In genomic region chr3:87785156-87785555, GRCm38 (mm10) we compare ENCODE assay signal across 20 mouse cellular contexts. TPM values are rescaled to one million over a fixed set of nuclear protein-coding genes. Genes with fewer than 3 reads are reported as not detected.
"Had no signal": no experiment of that assay in that cellular context is flagged by ENCODE, and none has a peak within 500 bp of the region (broad histone marks: within the 10 kb centered on the region; RNA-seq: fewer than 3 reads in every experiment).

No protein-coding gene starts in this region.

- H3K36me3 ChIP-seq: limb, embryonic 10.5 days; limb, embryonic 13.5 days; liver, embryonic 12.5 days; liver, embryonic 15.5 days; midbrain, embryonic 10.5 days; midbrain, embryonic 13.5 days; neural tube, embryonic 12.5 days; stomach, embryonic 15.5 days had no signal

- DNase-seq: kidney, adult 2 months; kidney, postnatal 10 days; kidney, postnatal 36 days; liver; lung, adult 18-20 months; retina, postnatal 1 day; right cerebral cortex, postnatal 25 days; spleen, adult 18-20 months; thymus, postnatal 25 days had no signal

- H3K9ac ChIP-seq: limb, embryonic 13.5 days; liver, embryonic 12.5 days; liver, embryonic 15.5 days; midbrain, embryonic 13.5 days; neural tube, embryonic 12.5 days; stomach, embryonic 15.5 days had no signal

- H3K9me3 ChIP-seq: limb, embryonic 10.5 days; limb, embryonic 13.5 days; liver, embryonic 12.5 days; liver, embryonic 15.5 days; megakaryocyte, embryonic 14.5 days; midbrain, embryonic 10.5 days; midbrain, embryonic 13.5 days; neural tube, embryonic 12.5 days; stomach, embryonic 15.5 days had no signal

- H3K4me2 ChIP-seq: limb, embryonic 13.5 days; liver, embryonic 12.5 days; liver, embryonic 15.5 days; midbrain, embryonic 13.5 days; neural tube, embryonic 12.5 days; stomach, embryonic 15.5 days had no signal

- H3K27ac ChIP-seq: limb, embryonic 10.5 days; limb, embryonic 13.5 days; liver, embryonic 12.5 days; liver, embryonic 15.5 days; midbrain, embryonic 10.5 days; midbrain, embryonic 13.5 days; neural tube, embryonic 12.5 days; stomach, embryonic 15.5 days had no signal

- ATAC-seq: intestine, postnatal 0 days; liver, embryonic 12.5 days; midbrain, embryonic 13.5 days had no signal

- H3K4me3 ChIP-seq: limb, embryonic 10.5 days; limb, embryonic 13.5 days; liver, embryonic 12.5 days; liver, embryonic 15.5 days; megakaryocyte, embryonic 14.5 days; midbrain, embryonic 10.5 days; midbrain, embryonic 13.5 days; neural tube, embryonic 12.5 days; stomach, embryonic 15.5 days had no signal

- H3K27me3 ChIP-seq: liver, embryonic 15.5 days; stomach, embryonic 15.5 days had no signal

- H3K4me1 ChIP-seq: liver, embryonic 15.5 days; megakaryocyte, embryonic 14.5 days had no signal

RNA-seq across cellular contexts. Expression of gene Ntrk1, which starts 9.8 kb away (rescaled TPM):
- total RNA-seq: neutrophil, adult 5-6 weeks had no signal

RNA-seq across cellular contexts. Expression of gene Insrr, which starts 11.6 kb away (rescaled TPM):
- total RNA-seq: neutrophil, adult 5-6 weeks had no signal
